Mouse (Mus musculus) heart, postnatal 0 days (tissue): Measurements from ENCODE around the gene Mxra7. TPM values are rescaled to one million over a fixed set of nuclear protein-coding genes. Genes with fewer than 3 reads are reported as not detected.
A peak's percentile ranks its signal among the peaks of the same experiment; 100 is the strongest.

Experiments
- ATAC-seq: fragments of 200-750 bp; cut with Nextera tagmentation; 2 replicates; pipeline ENCODE4 v1.8.0; 2017; ENCODE audit warnings: low read depth, moderate number of reproducible peaks, moderate library complexity; ENCODE audit not compliant: insufficient read depth
- DNase-seq: peaks from one replicate; pipeline ENCODE4 v3.0.0-alpha.2; 2016; ENCODE audit warnings: low spot score
- H3K27ac ChIP-seq: fragments of 300-500 bp; sonication (generic); 2 replicates; pipeline ENCODE4 v1.5.1; 2014; ENCODE audit warnings: low read depth, mild to moderate bottlenecking
- H3K27me3 ChIP-seq: fragments of 300-500 bp; sonication (generic); 2 replicates; pipeline ENCODE4 v1.6.1; 2014; ENCODE audit warnings: low read length, mixed read lengths; ENCODE audit not compliant: control insufficient read depth, insufficient read depth
- H3K36me3 ChIP-seq: fragments of 300-500 bp; sonication (generic); replicated peaks from 2 replicates; pipeline ENCODE4 v1.6.1; 2014; ENCODE audit warnings: low read length, mixed read lengths; ENCODE audit not compliant: control insufficient read depth, insufficient read depth
- H3K4me1 ChIP-seq: fragments of 300-500 bp; sonication (generic); 2 replicates; pipeline ENCODE4 v1.6.1; 2014; ENCODE audit warnings: antibody characterized with exemption; ENCODE audit not compliant: control insufficient read depth, insufficient read depth
- H3K4me2 ChIP-seq: fragments of 300-500 bp; sonication (generic); 2 replicates; pipeline ENCODE4 v1.6.1; 2014; ENCODE audit warnings: low read depth, mild to moderate bottlenecking, low read length, moderate library complexity
- H3K4me3 ChIP-seq: fragments of 300-500 bp; sonication (generic); 2 replicates; pipeline ENCODE4 v1.5.1; 2014; ENCODE audit warnings: low read depth, low read length
- H3K9ac ChIP-seq: fragments of 300-500 bp; sonication (generic); replicated peaks from 2 replicates; pipeline ENCODE4 v1.6.1; 2014; ENCODE audit warnings: low read depth, low read length, mixed read lengths
- H3K9me3 ChIP-seq: fragments of 300-500 bp; sonication (generic); replicated peaks from 2 replicates; pipeline ENCODE4 v1.6.1; 2016; ENCODE audit warnings: low read length; ENCODE audit not compliant: control insufficient read depth
- CTCF ChIP-seq: IDR thresholded peaks from 2 replicates; pipeline ENCODE4 v1.5.1; 2016; ENCODE audit warnings: antibody characterized with exemption, control low read depth, low read depth
- EP300 ChIP-seq: IDR thresholded peaks from 2 replicates; pipeline ENCODE4 v1.6.1; 2016; ENCODE audit warnings: antibody characterized with exemption, low read depth
- WGBS: fragments of 180-500 bp; shearing (Covaris S2); extraction: QIAGEN DNeasy Blood & Tissue Kit; methylation state at CpG from one replicate; pipeline ENCODE4 v1.1.7; 2014; 5-methylcytosine and 5-hydroxymethylcytosine counted together
- polyA plus RNA-seq: library from polyadenylated mRNA; unstranded; fragments of >200 nt; fragmentation: Nextera tagmentation; extraction: Ambion mirVana; gene quantifications from 2 replicates; pipeline ENCODE4 v1.2.1, GENCODE M21; 2015
- total RNA-seq: library from RNA; depleted of rRNA; stranded (reverse); fragments of >200 nt; gene quantifications from 2 replicates; pipeline ENCODE4 v1.2.3, GENCODE M21; 2014; ENCODE audit warnings: low replicate concordance

Mxra7 gene
- total and polyA plus RNA-seq, 2 experiments from 2014 or later, result 6.3 to 21.7 TPM

DNA sequence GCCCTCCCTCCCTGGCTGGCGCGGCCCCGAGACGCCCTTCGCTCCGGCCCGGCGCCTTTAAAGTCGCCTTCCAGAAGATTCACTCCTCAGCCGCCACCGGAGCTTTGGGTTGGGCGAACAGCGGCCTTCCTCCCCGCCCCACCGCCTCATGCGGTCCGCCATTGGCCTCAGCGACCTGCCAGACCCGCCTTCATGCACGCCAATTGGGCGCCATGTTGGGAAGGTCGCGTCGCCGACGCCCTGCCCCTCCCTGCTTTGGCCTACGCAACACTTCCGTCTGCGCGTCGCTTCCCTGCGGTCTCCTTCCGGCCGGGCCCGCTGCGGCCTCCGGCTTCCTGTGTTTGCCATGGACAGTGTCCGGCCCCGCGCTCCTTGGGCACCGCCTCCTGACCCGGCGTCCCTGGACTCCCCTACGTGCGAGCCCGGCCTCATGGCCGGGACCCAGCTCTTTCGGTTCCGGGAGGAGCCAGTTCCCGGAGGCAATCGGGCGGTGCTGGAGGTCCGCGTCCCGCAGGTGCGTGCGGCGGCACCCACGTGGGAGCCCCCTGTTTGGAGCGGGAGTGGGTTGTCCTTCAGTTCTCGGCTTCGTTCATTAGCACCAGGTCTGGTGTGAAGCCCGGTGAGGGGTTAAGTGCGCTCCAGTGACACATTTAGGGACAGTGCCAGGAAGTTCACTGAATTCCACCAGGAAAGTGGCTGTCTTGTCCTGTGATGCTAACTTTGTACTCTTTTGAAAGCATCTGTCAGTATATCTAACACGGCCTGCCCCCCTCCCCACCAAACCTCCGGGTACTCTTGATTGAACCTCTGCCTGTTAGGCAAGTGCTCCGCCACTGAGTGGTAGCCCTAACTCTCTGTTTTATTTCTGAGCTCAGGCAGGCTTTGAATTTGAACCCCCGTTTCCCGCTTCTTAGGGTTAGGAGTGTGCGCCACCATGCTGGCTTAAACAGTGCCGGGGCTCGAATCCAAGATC, 15.7 kb upstream of the Mxra7 start, which contains the start of the genes Mettl23 and Jmjd6:
TSS of gene Mettl23 (plus strand) at position 18 of the 973 bp plus-strand sequence.
TSS of gene Jmjd6 (minus strand) at position 189 of the 973 bp plus-strand sequence.
- no peaks in the 10 kb centered on the region for H3K9me3 ChIP-seq
- H3K4me1 ChIP-seq, result peaks cover 24% of the 10 kb centered on the region
- peak within 1 kb of the TSS; percentile 77 for H3K4me3 ChIP-seq

DNA sequence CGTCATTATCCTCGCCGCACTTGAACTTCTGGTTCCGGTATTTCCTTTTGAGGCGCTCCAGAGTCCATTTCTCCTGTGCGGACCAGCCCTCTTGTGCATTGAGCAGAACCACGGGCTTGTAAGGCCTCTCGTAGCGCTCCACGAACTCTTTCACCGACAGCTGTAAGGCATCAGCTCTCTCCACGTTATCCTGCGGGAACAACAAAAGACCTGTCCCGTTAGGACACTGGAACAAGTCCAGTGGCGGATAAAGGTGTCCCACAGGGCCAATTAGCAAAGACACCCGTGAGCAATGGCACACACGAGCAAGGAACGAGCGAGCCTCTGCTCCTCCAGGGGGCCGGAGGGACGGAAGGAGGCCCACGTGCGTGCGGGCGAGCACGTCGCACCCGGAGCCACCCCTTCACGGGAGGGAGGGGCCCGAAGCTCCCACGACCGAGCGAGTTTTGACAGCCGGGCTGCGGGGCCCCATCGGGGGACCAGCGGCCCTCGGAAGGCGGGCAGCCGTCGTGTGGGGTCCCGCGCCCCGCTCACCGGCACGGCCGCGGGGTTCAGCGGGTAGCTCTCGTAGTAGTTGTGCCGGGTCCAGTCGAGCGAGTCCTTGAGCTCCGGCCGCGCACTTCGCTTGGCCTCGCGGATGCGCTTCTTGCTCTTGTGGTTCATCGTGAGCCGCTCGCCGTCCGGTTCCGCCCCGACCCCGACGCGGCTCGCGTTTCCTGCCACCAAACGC, 14.8 kb upstream of the Mxra7 start:
- peaks cover 48% of the 10 kb centered on the region for H3K36me3 ChIP-seq
- DNase-seq, result peak; percentile 62

More for the DNA sequence above, 15.7 kb upstream of the Mxra7 start, which contains the start of the genes Mettl23 and Jmjd6:
- ATAC-seq (peak; percentile 96), DNase-seq (peak; percentile 96)
- under 1% methylated on average over 71 of the region's 72 CpGs for WGBS
- TF ChIP-seq EP300, result peak; percentile 73; the same call in 1 of the 2 replicates
- TF ChIP-seq CTCF, result no peak
- H3K27ac ChIP-seq, result peak within 1 kb of the TSS; percentile 97
- H3K36me3 ChIP-seq, result peaks cover 48% of the 10 kb centered on the region
- no peaks in the 10 kb centered on the region for H3K27me3 ChIP-seq
- H3K9ac ChIP-seq, result peak within 1 kb of the TSS; percentile 90
- peak within 1 kb of the TSS; percentile 85 for H3K4me2 ChIP-seq

GRCm38 (mm10) chr11:116840748-116841147, 12.9 kb upstream of the Mxra7 start:
- peak overlapping the region; percentile 85 for H3K4me2 ChIP-seq
- no peaks in the 10 kb centered on the region for H3K9me3 ChIP-seq
- 71% methylated on average over 4 of the region's 4 CpGs for WGBS
- H3K36me3 ChIP-seq, result peaks cover 55% of the 10 kb centered on the region
- no peak for DNase-seq
- no peaks in the 10 kb centered on the region for H3K27me3 ChIP-seq
- TF ChIP-seq EP300 (no peak), CTCF (no peak)
- H3K9ac ChIP-seq, result no peak overlapping the region
- ATAC-seq, result no peak
- no peak overlapping the region for H3K27ac ChIP-seq
- H3K4me1 ChIP-seq, result peaks cover 24% of the 10 kb centered on the region
- H3K4me3 ChIP-seq, result no peak overlapping the region

More for the DNA sequence above, 14.8 kb upstream of the Mxra7 start:
- peak overlapping the region; percentile 85 for H3K4me2 ChIP-seq
- H3K9me3 ChIP-seq, result no peaks in the 10 kb centered on the region
- peak; percentile 42 for ATAC-seq
- peak overlapping the region; percentile 97 for H3K27ac ChIP-seq
- H3K9ac ChIP-seq, result peak overlapping the region; percentile 90
- under 1% methylated on average over 73 of the region's 73 CpGs for WGBS
- peaks cover 24% of the 10 kb centered on the region for H3K4me1 ChIP-seq
- no peaks in the 10 kb centered on the region for H3K27me3 ChIP-seq
- TF ChIP-seq EP300, result no peak
- TF ChIP-seq CTCF, result no peak
- peak overlapping the region; percentile 77 for H3K4me3 ChIP-seq

GRCm38 (mm10) chr11:116839601-116840000, 11.8 kb upstream of the Mxra7 start:
- Histone ChIP-seq H3K36me3 (peaks cover 66% of the 10 kb centered on the region), H3K9ac (no peak overlapping the region), H3K4me1 (peaks cover 24% of the 10 kb centered on the region), H3K4me3 (no peak overlapping the region), H3K27ac (0 out of 2 replicates have a peak overlapping the region, but pooled peaks have one; percentile 23), H3K4me2 (no peak overlapping the region), H3K27me3 (no peaks in the 10 kb centered on the region), H3K9me3 (no peaks in the 10 kb centered on the region)
- 60% methylated on average over 7 of the region's 7 CpGs for WGBS
- TF ChIP-seq CTCF (no peak), EP300 (no peak)
- DNase-seq (no peak), ATAC-seq (no peak)

DNA sequence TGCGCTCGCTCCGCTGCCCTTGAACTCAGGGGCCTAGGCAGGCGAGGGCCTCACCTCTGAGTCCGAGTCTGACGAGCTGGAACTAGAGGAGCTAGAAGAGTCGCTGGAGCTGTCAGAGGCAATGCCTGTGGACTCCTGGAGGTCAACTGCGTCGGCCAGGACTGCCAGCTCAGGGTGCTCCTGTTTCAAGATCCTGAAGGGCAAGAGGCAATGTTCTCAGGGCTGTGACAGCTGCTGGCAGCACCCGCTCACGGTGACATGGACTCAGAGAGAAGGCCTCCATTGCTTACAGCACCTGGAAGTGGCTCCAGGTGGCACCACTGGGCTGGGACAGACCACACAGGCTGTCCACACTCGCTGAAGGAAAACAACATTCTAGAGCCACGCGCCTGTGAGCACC, 11.1 kb upstream of the Mxra7 start:
- TF ChIP-seq EP300 (no peak), CTCF (no peak)
- no peak for ATAC-seq
- H3K9ac ChIP-seq, result no peak overlapping the region
- 77% methylated on average over 14 of the region's 14 CpGs for WGBS
- no peaks in the 10 kb centered on the region for H3K27me3 ChIP-seq
- H3K27ac ChIP-seq, result no peak overlapping the region
- H3K4me2 ChIP-seq, result no peak overlapping the region
- DNase-seq, result no peak
- no peak overlapping the region for H3K4me3 ChIP-seq
- no peaks in the 10 kb centered on the region for H3K9me3 ChIP-seq
- H3K4me1 ChIP-seq, result peaks cover 18% of the 10 kb centered on the region
- H3K36me3 ChIP-seq, result peaks cover 73% of the 10 kb centered on the region
